Mouse (Mus musculus) liver, embryonic 11.5 days (tissue): Measurements from ENCODE around the gene Zbtb9. TPM values are rescaled to one million over a fixed set of nuclear protein-coding genes. Genes with fewer than 3 reads are reported as not detected.

Experiments used
- ATAC-seq: fragments of 200-750 bp; cut with Nextera tagmentation; replicated peaks from 2 replicates; pipeline ENCODE4 v1.8.0; 2017; ENCODE audit warnings: moderate number of reproducible peaks, mild to moderate bottlenecking, moderate TSS enrichment, moderate library complexity; ENCODE audit not compliant: low FRiP score
- DNase-seq: peaks from one replicate; pipeline ENCODE4 v3.0.0-alpha.2; 2017; ENCODE audit warnings: low spot score
- H3K27ac ChIP-seq: fragments of 300-500 bp; sonication (generic); 2 replicates; pipeline ENCODE4 v1.5.1; 2014; ENCODE audit warnings: mild to moderate bottlenecking, low read depth, low read length, control low read depth
- H3K27me3 ChIP-seq: fragments of 300-500 bp; sonication (generic); replicated peaks from 2 replicates; pipeline ENCODE4 v1.6.1; 2014; ENCODE audit warnings: low read length, mixed read lengths; ENCODE audit not compliant: control insufficient read depth, insufficient read depth
- H3K36me3 ChIP-seq: fragments of 300-500 bp; sonication (generic); 2 replicates; pipeline ENCODE4 v1.6.1; 2014; ENCODE audit warnings: mild to moderate bottlenecking, low read length, moderate library complexity, mixed read lengths; ENCODE audit not compliant: control insufficient read depth, insufficient read depth
- H3K4me1 ChIP-seq: fragments of 300-500 bp; sonication (generic); replicated peaks from 2 replicates; pipeline ENCODE4 v1.6.1; 2014; ENCODE audit warnings: low read length, mixed read lengths; ENCODE audit not compliant: control insufficient read depth, insufficient read depth
- H3K4me2 ChIP-seq: fragments of 300-500 bp; sonication (generic); 2 replicates; pipeline ENCODE4 v1.6.1; 2014; ENCODE audit warnings: mild to moderate bottlenecking, control low read depth, moderate library complexity
- H3K4me3 ChIP-seq: fragments of 300-500 bp; sonication (generic); 2 replicates; pipeline ENCODE4 v1.5.1; 2014; ENCODE audit warnings: low read depth, low read length, control low read depth
- H3K9ac ChIP-seq: fragments of 300-500 bp; sonication (generic); 2 replicates; pipeline ENCODE4 v1.6.1; 2014; ENCODE audit warnings: low read depth, low read length, control low read depth
- H3K9me3 ChIP-seq: fragments of 300-500 bp; sonication (generic); 2 replicates; pipeline ENCODE4 v1.6.1; 2016; ENCODE audit warnings: low read length, inconsistent platforms, mixed read lengths; ENCODE audit not compliant: control insufficient read depth
- WGBS: fragments of 180-500 bp; shearing (Covaris S2); extraction: QIAGEN DNeasy Blood & Tissue Kit; methylation state at CpG from one replicate; pipeline ENCODE4 v1.1.7; 2014; 5-methylcytosine and 5-hydroxymethylcytosine counted together
- polyA plus RNA-seq: library from polyadenylated mRNA; unstranded; fragments of >200 nt; fragmentation: Nextera tagmentation; extraction: Ambion mirVana; gene quantifications from 2 replicates; pipeline ENCODE4 v1.2.1, GENCODE M21; 2014

The Zbtb9 gene
- polyA plus RNA-seq, 1 experiment from 2014 or later, result 9.7 TPM

GRCm38 (mm10) chr17:26994410-26994809, 21.4 kb downstream of the Zbtb9 start:
- no peaks in the 10 kb centered on the region for H3K36me3 ChIP-seq
- no peaks in the 10 kb centered on the region for H3K9me3 ChIP-seq
- ATAC-seq (no peak), DNase-seq (no peak)
- H3K27ac ChIP-seq, result no peak overlapping the region
- H3K4me2 ChIP-seq, result no peak overlapping the region
- peaks cover 5% of the 10 kb centered on the region; the same call in 1 of the 2 replicates for H3K4me1 ChIP-seq
- no peaks in the 10 kb centered on the region for H3K27me3 ChIP-seq
- H3K4me3 ChIP-seq, result no peak overlapping the region
- H3K9ac ChIP-seq, result no peak overlapping the region
- WGBS, result 82% methylated on average over 14 of the region's 14 CpGs

GRCm38 (mm10) chr17:26995006-26995405, 22.0 kb downstream of the Zbtb9 start:
- DNase-seq, result no peak
- Histone ChIP-seq H3K4me1 (peaks cover 5% of the 10 kb centered on the region; the same call in 1 of the 2 replicates), H3K9ac (no peak overlapping the region), H3K27me3 (no peaks in the 10 kb centered on the region), H3K4me3 (no peak overlapping the region), H3K4me2 (no peak overlapping the region), H3K9me3 (no peaks in the 10 kb centered on the region), H3K27ac (no peak overlapping the region), H3K36me3 (no peaks in the 10 kb centered on the region)
- no peak for ATAC-seq
- 70% methylated on average over 6 of the region's 6 CpGs for WGBS

- WGBS, result 66% methylated on average over 8 of the region's 8 CpGs
- Histone ChIP-seq H3K4me3 (no peak overlapping the region), H3K27ac (no peak overlapping the region), H3K4me1 (peaks cover 5% of the 10 kb centered on the region; the same call in 1 of the 2 replicates), H3K4me2 (no peak overlapping the region), H3K9me3 (no peaks in the 10 kb centered on the region), H3K9ac (no peak overlapping the region), H3K36me3 (no peaks in the 10 kb centered on the region), H3K27me3 (no peaks in the 10 kb centered on the region)
- no peak for DNase-seq
- ATAC-seq, result no peak
Measured at GRCm38 (mm10) chr17:26995562-26995961, 22.6 kb downstream of the Zbtb9 start.

GRCm38 (mm10) chr17:26997661-26998060, 24.7 kb downstream of the Zbtb9 start:
- Histone ChIP-seq H3K4me1 (peaks cover 5% of the 10 kb centered on the region; the same call in 1 of the 2 replicates), H3K9ac (no peak overlapping the region), H3K27me3 (no peaks in the 10 kb centered on the region), H3K9me3 (no peaks in the 10 kb centered on the region), H3K36me3 (no peaks in the 10 kb centered on the region), H3K4me2 (no peak overlapping the region), H3K4me3 (no peak overlapping the region), H3K27ac (no peak overlapping the region)
- ATAC-seq, result no peak
- WGBS, result 72% methylated on average over 4 of the region's 4 CpGs
- no peak for DNase-seq

- H3K27me3 ChIP-seq, result no peaks in the 10 kb centered on the region
- no peak overlapping the region for H3K4me2 ChIP-seq
- no peaks in the 10 kb centered on the region for H3K9me3 ChIP-seq
- WGBS, result 65% methylated on average over 15 of the region's 15 CpGs
- DNase-seq (no peak), ATAC-seq (no peak)
- H3K4me1 ChIP-seq, result peaks cover 5% of the 10 kb centered on the region; the same call in 1 of the 2 replicates
- H3K27ac ChIP-seq, result no peak overlapping the region
- H3K9ac ChIP-seq, result no peak overlapping the region
- H3K4me3 ChIP-seq, result no peak overlapping the region
- no peaks in the 10 kb centered on the region for H3K36me3 ChIP-seq
Measured at GRCm38 (mm10) chr17:26998283-26998682, 25.3 kb downstream of the Zbtb9 start.

- H3K4me3 ChIP-seq, result no peak overlapping the region
- 70% methylated on average over 12 of the region's 12 CpGs for WGBS
- H3K27ac ChIP-seq, result no peak overlapping the region
- no peaks in the 10 kb centered on the region; the same call in 1 of the 2 replicates for H3K9me3 ChIP-seq
- no peak overlapping the region for H3K9ac ChIP-seq
- DNase-seq (no peak), ATAC-seq (no peak)
- no peaks in the 10 kb centered on the region for H3K36me3 ChIP-seq
- peaks cover 9% of the 10 kb centered on the region; the same call in 1 of the 2 replicates for H3K4me1 ChIP-seq
- no peaks in the 10 kb centered on the region; the same call in 1 of the 2 replicates for H3K27me3 ChIP-seq
- H3K4me2 ChIP-seq, result no peak overlapping the region
Measured at GRCm38 (mm10) chr17:26999996-27000395, 27.0 kb downstream of the Zbtb9 start.

- no peak overlapping the region for H3K27ac ChIP-seq
- no peaks in the 10 kb centered on the region; the same call in 1 of the 2 replicates for H3K27me3 ChIP-seq
- WGBS, result 71% methylated on average over 7 of the region's 7 CpGs
- no peak overlapping the region for H3K4me2 ChIP-seq
- peaks cover 3% of the 10 kb centered on the region; the same call in 1 of the 2 replicates for H3K4me1 ChIP-seq
- ATAC-seq, result no peak
- no peak overlapping the region for H3K9ac ChIP-seq
- H3K9me3 ChIP-seq, result no peaks in the 10 kb centered on the region; the same call in 1 of the 2 replicates
- H3K4me3 ChIP-seq, result no peak overlapping the region
- DNase-seq, result no peak
- H3K36me3 ChIP-seq, result no peaks in the 10 kb centered on the region
Measured at GRCm38 (mm10) chr17:27001151-27001550, 28.2 kb downstream of the Zbtb9 start.

GRCm38 (mm10) chr17:27001889-27002288, 28.9 kb downstream of the Zbtb9 start:
- Histone ChIP-seq H3K36me3 (no peaks in the 10 kb centered on the region), H3K27me3 (no peaks in the 10 kb centered on the region; the same call in 1 of the 2 replicates), H3K4me2 (no peak overlapping the region), H3K4me1 (peaks cover 3% of the 10 kb centered on the region; the same call in 1 of the 2 replicates), H3K27ac (no peak overlapping the region), H3K4me3 (no peak overlapping the region), H3K9ac (no peak overlapping the region), H3K9me3 (no peaks in the 10 kb centered on the region; the same call in 1 of the 2 replicates)
- ATAC-seq (no peak), DNase-seq (no peak)
- WGBS, result 34% methylated on average over 6 of the region's 6 CpGs

- H3K4me2 ChIP-seq, result no peak overlapping the region
- no peak overlapping the region for H3K27ac ChIP-seq
- peaks cover 3% of the 10 kb centered on the region; the same call in 1 of the 2 replicates for H3K4me1 ChIP-seq
Measured at GRCm38 (mm10) chr17:27004431-27004830, 31.5 kb downstream of the Zbtb9 start.

More at GRCm38 (mm10) chr17:27004431-27004830, 31.5 kb downstream of the Zbtb9 start:
- no peaks in the 10 kb centered on the region for H3K36me3 ChIP-seq
- ATAC-seq (no peak), DNase-seq (peak; percentile 68)
- H3K9ac ChIP-seq, result no peak overlapping the region
- H3K4me3 ChIP-seq, result no peak overlapping the region
- no peaks in the 10 kb centered on the region; the same call in 1 of the 2 replicates for H3K27me3 ChIP-seq
- 30% methylated on average over 9 of the region's 9 CpGs for WGBS
- H3K9me3 ChIP-seq, result no peaks in the 10 kb centered on the region; the same call in 1 of the 2 replicates
